Mouse (Mus musculus): Measurements from ENCODE around the gene Btd.

Btd gene

GRCm38 (mm10) chr14:31700376-31700775 lies 59.5 kb downstream of the Btd start:
- DNase-seq (ENCODE audit: low read depth, low spot score), result no peak

GRCm38 (mm10) chr14:31709343-31709742 lies 68.5 kb downstream of the Btd start:
- no peak for DNase-seq (ENCODE audit: low read depth, low spot score)

- no peak for DNase-seq (ENCODE audit: low read depth, low spot score)
Observed at GRCm38 (mm10) chr14:31715669-31716068, 74.8 kb downstream of the Btd start.

GRCm38 (mm10) chr14:31717360-31717759 lies 76.5 kb downstream of the Btd start:
- no peak for DNase-seq (ENCODE audit: low read depth, low spot score)

Measured in ZHBTc4 (cell line).